Mouse (Mus musculus): ENCODE data around the gene Nr4a3. TPM values are rescaled to one million over a fixed set of nuclear protein-coding genes. Genes with fewer than 3 reads are reported as not detected.

The Nr4a3 gene
- polyA plus RNA-seq, 1 experiment from 2014 or later: 1.7 TPM

DNA sequence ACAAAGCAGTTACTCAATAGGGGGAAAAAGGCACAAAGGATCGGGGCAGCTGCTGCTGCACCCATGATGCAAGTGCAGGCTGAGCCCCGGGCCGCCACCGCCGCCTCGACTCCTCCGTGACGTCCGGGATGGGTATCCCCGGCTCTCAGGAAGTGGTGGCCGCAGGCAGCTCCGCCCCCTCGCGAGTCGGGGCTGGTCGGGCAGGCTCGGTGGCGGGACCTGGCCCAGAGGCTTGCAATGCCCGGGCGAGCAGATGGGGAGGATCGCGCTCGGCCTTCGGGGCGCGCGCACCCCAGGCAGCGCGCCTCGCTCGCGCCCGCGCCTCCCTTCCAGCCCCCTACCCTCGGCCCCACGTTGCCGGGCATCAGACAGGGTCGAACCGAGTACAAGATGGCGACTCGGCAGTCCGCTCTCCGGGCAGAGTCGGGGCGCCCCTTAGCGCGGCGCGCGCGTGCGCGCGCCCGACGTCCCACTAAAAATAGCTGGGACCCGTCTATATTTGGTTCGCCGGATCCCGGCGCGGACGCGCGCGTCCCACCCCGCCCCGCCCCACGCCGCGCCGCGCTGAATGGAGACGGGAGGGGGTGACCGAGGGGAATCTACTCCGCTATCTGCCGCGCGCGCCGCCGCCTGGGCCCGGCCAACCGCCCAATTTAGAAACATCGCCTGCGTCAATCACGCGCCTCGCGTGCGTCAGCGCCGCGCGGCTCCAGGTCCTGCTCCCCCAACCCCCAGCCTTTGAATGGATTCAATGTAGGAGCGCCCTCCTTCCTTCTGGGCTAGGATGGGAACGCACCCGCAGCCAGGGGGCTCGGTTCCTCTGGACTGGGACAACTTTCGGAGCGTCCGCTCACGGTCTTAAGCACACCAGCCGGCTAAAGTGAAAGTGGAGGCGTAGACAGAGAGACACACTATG, 1.9 kb upstream of the Nr4a3 start:
- peak; percentile 87 for ATAC-seq
- WGBS: under 1% methylated on average over 90 of the region's 105 CpGs
- peak overlapping the region; percentile 84 for H3K9ac ChIP-seq

DNA sequence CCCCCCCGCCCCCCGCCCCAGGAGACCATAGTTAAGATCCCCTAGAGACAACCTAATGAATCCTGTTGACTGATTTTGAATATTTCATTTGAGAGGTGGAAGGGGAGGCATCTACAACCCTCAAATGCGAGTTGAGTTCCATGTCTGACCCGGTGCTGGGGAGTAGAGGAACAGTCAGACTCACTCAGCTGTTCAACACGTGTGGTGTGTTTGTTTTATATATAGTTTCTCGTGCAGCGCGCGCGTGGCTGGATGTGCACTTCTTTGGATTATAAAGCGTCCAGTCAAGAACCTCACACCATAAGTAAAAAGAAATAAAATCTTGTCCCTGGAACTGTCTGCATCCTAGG, 837 bp upstream of the Nr4a3 start:
- peak overlapping the region; percentile 71 for H3K4me3 ChIP-seq
- peak overlapping the region; percentile 97 for H3K4me2 ChIP-seq
- peaks cover 54% of the 10 kb centered on the region for H3K4me1 ChIP-seq
- no peaks in the 10 kb centered on the region for H3K9me3 ChIP-seq (replicated peaks)
- H3K27me3 ChIP-seq: peaks cover 24% of the 10 kb centered on the region
- no peak for ATAC-seq
- H3K27ac ChIP-seq: peak overlapping the region; percentile 79
- peak overlapping the region; percentile 71 for H3K9ac ChIP-seq
- H3K36me3 ChIP-seq (ENCODE audit: poor library complexity, severe bottlenecking): no peaks in the 10 kb centered on the region
- WGBS: 1% methylated on average over 11 of the region's 11 CpGs

More for the DNA sequence above, 1.9 kb upstream of the Nr4a3 start:
- peaks cover 44% of the 10 kb centered on the region for H3K4me1 ChIP-seq
- H3K4me3 ChIP-seq: peak overlapping the region; percentile 71
- H3K27ac ChIP-seq: peak overlapping the region; percentile 97
- peaks cover 13% of the 10 kb centered on the region for H3K27me3 ChIP-seq
- H3K4me2 ChIP-seq: peak overlapping the region; percentile 97
- no peaks in the 10 kb centered on the region for H3K9me3 ChIP-seq (replicated peaks)
- H3K36me3 ChIP-seq (ENCODE audit: poor library complexity, severe bottlenecking): no peaks in the 10 kb centered on the region

DNA sequence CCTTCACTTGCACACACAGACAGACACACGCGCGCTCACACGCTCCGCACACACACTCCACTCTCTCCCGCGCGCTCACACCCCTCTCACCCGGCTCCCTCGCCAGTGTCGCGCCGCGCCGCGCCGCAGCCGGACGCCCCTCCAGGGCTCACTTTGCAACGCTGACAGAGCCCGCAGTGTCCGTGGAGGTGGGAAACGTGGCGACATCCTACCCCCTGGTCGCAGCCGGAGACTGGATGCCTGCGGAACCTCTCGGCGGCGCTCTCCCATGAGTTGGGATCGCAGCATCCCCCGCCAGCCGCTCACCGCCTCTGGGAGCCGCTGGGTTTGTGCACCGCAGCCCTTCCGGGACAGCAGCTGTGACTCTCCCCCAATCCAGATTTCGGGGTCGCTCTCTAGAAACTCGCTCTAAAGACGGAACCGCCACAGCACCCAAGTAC, 348 bp downstream of the Nr4a3 start:
- H3K27me3 ChIP-seq: peaks cover 36% of the 10 kb centered on the region
- peaks cover 54% of the 10 kb centered on the region for H3K4me1 ChIP-seq
- H3K9me3 ChIP-seq (replicated peaks): no peaks in the 10 kb centered on the region
- WGBS: under 1% methylated on average over 42 of the region's 42 CpGs
- H3K27ac ChIP-seq: peak overlapping the region; percentile 79
- peak overlapping the region; percentile 97 for H3K4me2 ChIP-seq
- peak overlapping the region; percentile 71 for H3K4me3 ChIP-seq
- H3K9ac ChIP-seq: peak overlapping the region; percentile 71
- no peak for ATAC-seq
- H3K36me3 ChIP-seq (ENCODE audit: poor library complexity, severe bottlenecking): no peaks in the 10 kb centered on the region

DNA sequence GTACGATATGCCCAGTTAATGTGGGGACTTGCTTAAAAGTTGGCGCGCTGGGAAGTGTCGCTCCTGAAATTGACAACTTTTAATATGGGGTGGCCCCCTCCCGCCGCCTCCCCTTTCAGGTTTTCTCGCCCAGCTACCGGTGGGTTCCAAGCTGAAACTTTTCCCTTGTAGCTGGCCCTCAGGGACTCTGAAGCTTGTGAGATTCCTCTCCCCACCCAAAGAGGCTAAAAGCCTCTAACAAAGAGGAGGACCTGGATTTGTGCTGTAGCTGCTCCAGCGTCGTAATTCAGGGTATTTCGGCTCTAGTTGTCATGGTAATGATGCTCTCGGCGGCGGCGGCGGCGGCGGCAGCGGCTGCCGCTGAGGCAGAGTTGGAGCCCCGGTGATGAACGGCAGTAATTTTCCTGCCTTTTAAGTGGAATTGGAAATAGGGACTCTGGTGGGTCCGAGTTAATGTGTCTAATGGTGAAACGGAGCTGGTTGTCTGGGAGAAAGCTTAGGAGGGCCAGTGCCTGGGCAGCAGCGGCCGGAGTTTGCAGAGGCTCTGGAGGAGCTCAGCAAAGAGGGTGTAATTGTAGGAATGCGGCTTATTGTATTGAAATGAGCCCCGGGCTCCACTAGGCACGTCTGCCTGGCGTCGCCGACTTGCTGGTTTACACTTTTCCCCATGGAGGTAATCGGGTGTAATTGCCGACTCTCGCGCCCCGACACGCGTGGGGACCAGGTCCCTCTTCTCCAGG, 938 bp downstream of the Nr4a3 start:
- Histone ChIP-seq H3K27ac (0 out of 2 replicates have a peak overlapping the region, but pooled peaks have one; percentile 21), H3K36me3 (ENCODE audit: poor library complexity, severe bottlenecking) (no peaks in the 10 kb centered on the region), H3K4me3 (peak overlapping the region; percentile 71), H3K9ac (peak overlapping the region; percentile 71), H3K9me3 (replicated peaks) (no peaks in the 10 kb centered on the region), H3K4me2 (peak overlapping the region; percentile 97), H3K27me3 (peaks cover 42% of the 10 kb centered on the region), H3K4me1 (peaks cover 54% of the 10 kb centered on the region)
- ATAC-seq: no peak
- under 1% methylated on average over 39 of the region's 39 CpGs for WGBS

DNA sequence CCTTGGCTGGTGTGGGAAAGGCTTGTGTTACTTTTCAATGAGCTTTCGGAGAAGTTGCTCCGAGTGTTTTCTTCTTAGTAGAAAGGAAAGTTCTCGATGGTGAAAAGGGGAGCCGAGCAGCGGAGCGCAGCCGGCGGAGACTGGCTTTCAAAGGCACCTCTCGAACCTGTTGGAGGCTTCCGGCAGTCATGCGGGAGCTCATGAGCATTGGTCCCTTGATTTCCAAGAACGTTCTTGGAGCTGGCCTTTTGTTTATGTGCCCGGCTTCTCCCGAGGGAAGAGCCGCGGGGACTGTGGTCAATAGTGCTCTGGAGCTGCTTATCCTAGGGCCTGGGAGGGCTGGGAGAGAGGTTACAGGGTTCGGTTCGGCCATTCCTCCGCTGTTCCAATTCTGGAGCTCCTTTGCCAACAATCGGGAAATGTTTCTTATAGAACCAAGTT, 1.5 kb downstream of the Nr4a3 start:
- WGBS: 1% methylated on average over 20 of the region's 20 CpGs

DNA sequence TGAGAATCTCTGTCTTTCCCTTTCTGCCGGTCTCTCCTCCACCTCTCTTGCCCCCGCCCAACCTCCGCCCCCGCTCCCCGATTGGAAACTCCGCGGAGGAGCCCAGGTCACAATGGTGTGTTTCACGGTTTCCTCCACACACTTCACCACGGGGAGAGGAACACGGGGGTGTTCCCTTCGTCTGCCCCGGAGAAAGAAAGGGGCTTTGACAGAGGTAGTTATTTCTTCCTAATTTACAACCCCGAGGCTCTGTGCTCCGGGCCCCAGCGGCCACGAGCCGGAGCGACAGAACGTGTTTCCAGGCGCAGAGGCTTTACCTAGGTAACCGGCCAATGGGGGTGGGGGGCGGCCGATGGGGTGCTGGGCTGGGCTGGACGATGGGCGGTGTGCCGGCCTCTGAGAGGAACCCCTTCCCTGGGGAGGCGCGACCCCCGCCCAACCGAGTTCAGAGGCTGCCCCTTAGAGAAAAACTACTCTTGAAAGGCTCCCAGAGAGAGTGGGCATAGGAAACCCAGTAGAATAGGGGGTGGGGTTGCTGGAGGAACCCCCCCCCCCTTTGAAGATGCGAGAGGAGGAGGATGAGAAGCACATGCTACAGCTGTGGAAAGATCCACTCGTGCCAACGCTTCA, 2.3 kb downstream of the Nr4a3 start:
- Histone ChIP-seq H3K27ac (no peak overlapping the region), H3K4me1 (peaks cover 57% of the 10 kb centered on the region), H3K4me3 (peak overlapping the region; percentile 71), H3K36me3 (ENCODE audit: poor library complexity, severe bottlenecking) (no peaks in the 10 kb centered on the region), H3K4me2 (peak overlapping the region; percentile 97), H3K9ac (peak overlapping the region; percentile 71), H3K9me3 (replicated peaks) (no peaks in the 10 kb centered on the region), H3K27me3 (peaks cover 55% of the 10 kb centered on the region)
- no peak for ATAC-seq
- under 1% methylated on average over 33 of the region's 33 CpGs for WGBS

More for the DNA sequence above, 1.5 kb downstream of the Nr4a3 start:
- peaks cover 48% of the 10 kb centered on the region for H3K27me3 ChIP-seq
- peak overlapping the region; percentile 97 for H3K4me2 ChIP-seq
- H3K4me3 ChIP-seq: peak overlapping the region; percentile 71
- ATAC-seq: no peak
- H3K27ac ChIP-seq: no peak overlapping the region
- H3K9me3 ChIP-seq (replicated peaks): no peaks in the 10 kb centered on the region
- H3K4me1 ChIP-seq: peaks cover 58% of the 10 kb centered on the region
- H3K9ac ChIP-seq: peak overlapping the region; percentile 71
- no peaks in the 10 kb centered on the region for H3K36me3 ChIP-seq (ENCODE audit: poor library complexity, severe bottlenecking)

DNA sequence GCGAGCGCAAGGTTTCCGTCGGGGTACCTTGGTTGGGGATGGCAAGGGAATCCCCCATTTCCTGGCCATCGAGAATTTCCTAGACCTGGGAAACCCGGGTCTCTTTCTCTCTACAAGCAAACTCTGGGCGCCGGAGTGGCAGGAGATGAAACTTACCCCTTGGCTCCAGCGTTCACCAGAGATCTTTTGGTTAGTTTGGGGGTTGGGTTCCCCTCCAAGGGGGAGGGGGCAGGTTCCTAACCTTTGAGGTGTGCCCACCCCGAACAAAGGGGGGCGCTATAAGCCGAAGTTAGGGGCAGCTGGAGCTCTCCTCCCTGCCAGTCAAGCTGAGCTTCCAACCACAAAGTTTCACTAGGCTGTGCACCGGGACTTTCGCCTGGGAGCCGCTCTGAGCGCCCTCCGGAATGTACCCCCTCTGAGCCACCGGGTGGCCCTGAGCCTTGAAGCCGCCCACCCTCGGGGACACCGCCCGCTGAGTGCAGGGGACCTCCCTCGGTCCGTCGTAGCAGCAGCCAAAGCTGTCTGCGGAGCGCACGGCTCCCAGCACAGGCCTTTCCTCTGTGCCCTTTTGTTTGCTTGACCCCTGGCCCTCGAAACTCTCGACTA, 2.9 kb downstream of the Nr4a3 start:
- Histone ChIP-seq H3K9me3 (replicated peaks) (no peaks in the 10 kb centered on the region), H3K27ac (no peak overlapping the region), H3K27me3 (peaks cover 61% of the 10 kb centered on the region), H3K4me2 (peak overlapping the region; percentile 97), H3K9ac (peak overlapping the region; percentile 71), H3K36me3 (ENCODE audit: poor library complexity, severe bottlenecking) (no peaks in the 10 kb centered on the region), H3K4me3 (peak overlapping the region; percentile 71), H3K4me1 (peaks cover 57% of the 10 kb centered on the region)
- 1% methylated on average over 30 of the region's 30 CpGs for WGBS
- ATAC-seq: no peak

DNA sequence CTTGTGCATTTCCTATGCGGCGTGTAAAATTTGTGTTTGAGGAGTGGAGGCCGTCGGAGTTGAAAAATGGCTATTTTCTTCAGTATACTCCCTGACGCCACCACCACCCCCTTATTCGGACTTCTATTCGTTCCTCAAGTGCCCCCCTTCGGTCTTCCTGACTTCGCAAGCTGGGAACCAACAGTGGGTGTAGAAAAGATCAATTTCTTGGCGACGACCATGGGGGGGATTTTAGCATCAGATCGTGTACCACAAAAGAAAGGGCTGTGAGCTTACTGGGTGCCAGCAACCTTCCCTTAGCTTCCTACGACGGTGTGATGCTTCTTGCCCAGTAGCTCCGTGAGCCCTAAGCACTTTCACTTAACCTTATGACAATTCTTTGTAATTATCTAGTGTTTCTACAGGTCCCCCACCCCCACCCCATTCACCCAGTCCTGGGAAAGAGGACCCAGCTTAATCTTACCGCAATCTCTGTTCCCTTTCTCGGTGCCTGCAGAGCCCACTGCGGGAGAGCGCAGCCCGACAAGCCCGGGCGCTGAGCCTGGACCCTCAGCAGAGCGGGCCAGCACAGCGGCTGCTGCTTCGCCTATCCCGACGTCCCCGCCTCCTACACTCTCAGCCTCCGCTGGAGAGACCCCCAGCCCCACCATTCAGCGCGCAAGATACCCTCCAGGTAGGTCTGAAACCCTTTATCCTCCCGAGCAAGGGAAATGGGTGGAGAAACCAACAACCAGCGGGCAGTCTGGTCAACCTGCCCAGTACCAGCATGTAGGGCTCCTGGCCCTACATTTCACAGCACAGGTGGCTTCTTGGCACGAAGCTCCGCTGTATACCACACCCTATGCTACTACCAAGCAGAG, 3.7 kb downstream of the Nr4a3 start:
- Histone ChIP-seq H3K9ac (peak overlapping the region; percentile 71; the same call in 1 of the 2 replicates), H3K4me1 (peaks cover 55% of the 10 kb centered on the region)
- 2% methylated on average over 35 of the region's 35 CpGs for WGBS

DNA sequence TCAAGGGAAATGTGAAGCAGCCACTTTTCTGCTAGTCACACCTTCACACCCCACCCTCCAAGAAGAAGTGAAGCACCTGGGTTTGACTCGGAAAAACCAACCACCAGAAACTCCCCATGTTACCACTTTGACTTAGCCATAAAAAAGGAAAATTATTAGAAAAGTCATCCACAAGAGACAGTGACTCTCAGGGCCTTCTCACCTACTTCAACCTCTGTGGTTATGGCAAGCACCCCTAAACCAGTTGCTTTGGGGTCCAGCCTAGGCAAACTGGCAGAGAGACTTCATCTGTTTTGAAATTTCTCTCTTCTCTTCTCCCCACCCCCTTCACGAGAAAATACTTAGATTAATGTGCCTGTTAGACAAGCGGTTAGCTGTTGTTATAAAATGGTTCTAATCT, 5.1 kb downstream of the Nr4a3 start:
- H3K9me3 ChIP-seq (replicated peaks): no peaks in the 10 kb centered on the region
- peaks cover 73% of the 10 kb centered on the region for H3K27me3 ChIP-seq
- no peak overlapping the region for H3K4me2 ChIP-seq
- no peak for ATAC-seq
- no peak overlapping the region for H3K9ac ChIP-seq
- no peak overlapping the region for H3K4me3 ChIP-seq
- no peak overlapping the region for H3K27ac ChIP-seq
- no peaks in the 10 kb centered on the region for H3K36me3 ChIP-seq (ENCODE audit: poor library complexity, severe bottlenecking)
- WGBS: 69% methylated on average over 3 of the region's 3 CpGs
- H3K4me1 ChIP-seq: peaks cover 49% of the 10 kb centered on the region

More for the DNA sequence above, 3.7 kb downstream of the Nr4a3 start:
- H3K27ac ChIP-seq: no peak overlapping the region
- peaks cover 70% of the 10 kb centered on the region for H3K27me3 ChIP-seq
- no peaks in the 10 kb centered on the region for H3K36me3 ChIP-seq (ENCODE audit: poor library complexity, severe bottlenecking)
- H3K9me3 ChIP-seq (replicated peaks): no peaks in the 10 kb centered on the region
- H3K4me2 ChIP-seq: peak overlapping the region; percentile 97
- no peak for ATAC-seq
- H3K4me3 ChIP-seq: peak overlapping the region; percentile 71

DNA sequence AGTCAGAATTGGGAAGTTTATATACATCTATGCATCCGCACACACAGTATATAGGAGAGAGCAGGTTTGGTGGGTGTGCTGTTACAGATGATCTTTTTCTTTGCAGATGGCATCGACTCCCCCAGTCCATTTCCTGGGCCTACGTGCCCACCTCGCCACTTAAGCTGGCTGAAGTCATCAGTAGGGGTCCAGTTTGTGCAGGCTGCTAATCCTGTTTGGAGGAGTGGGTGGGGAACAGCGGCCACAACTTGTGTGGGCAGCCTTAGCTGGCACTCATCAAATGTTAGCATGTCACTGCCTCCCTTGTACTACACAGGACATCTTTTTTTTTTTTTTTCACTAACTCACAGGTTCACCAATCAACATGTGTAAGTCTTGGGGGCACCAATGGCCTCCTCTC, 5.5 kb downstream of the Nr4a3 start:
- no peak for ATAC-seq
- Histone ChIP-seq H3K4me3 (no peak overlapping the region), H3K27ac (no peak overlapping the region), H3K9ac (no peak overlapping the region), H3K36me3 (ENCODE audit: poor library complexity, severe bottlenecking) (no peaks in the 10 kb centered on the region), H3K9me3 (replicated peaks) (no peaks in the 10 kb centered on the region), H3K27me3 (peaks cover 73% of the 10 kb centered on the region), H3K4me1 (peaks cover 46% of the 10 kb centered on the region), H3K4me2 (no peak overlapping the region)
- 46% methylated on average over 5 of the region's 5 CpGs for WGBS
